26 mouse cellular contexts compared by ENCODE assay signal in genomic region chr2:35803095-35803494, GRCm38 (mm10).
"Had no signal": no experiment of that assay in that cellular context is flagged by ENCODE, and none has a peak within 500 bp of the region (broad histone marks: within the 10 kb centered on the region; RNA-seq: fewer than 3 reads in every experiment).

No protein-coding gene starts in this region.

- H3K4me2 ChIP-seq: heart, embryonic 12.5 days; hindbrain, embryonic 12.5 days; hindbrain, embryonic 14.5 days; intestine, embryonic 15.5 days; limb, embryonic 12.5 days; liver, embryonic 11.5 days; liver, embryonic 13.5 days; liver, embryonic 15.5 days had no signal

- H3K9me3 ChIP-seq: heart, embryonic 10.5 days; heart, embryonic 12.5 days; intestine, embryonic 15.5 days; limb, embryonic 12.5 days; liver, embryonic 13.5 days; liver, embryonic 15.5 days had no signal

- ATAC-seq: inflammation-experienced regulatory T-cells, adult 6 months; intestine, embryonic 15.5 days; intestine, postnatal 0 days had no signal

- DNase-seq: gastrocnemius, adult 2 months; gastrocnemius, postnatal 10 days; gastrocnemius, postnatal 25 days; heart, adult 18-20 months; heart, postnatal 10 days; heart, postnatal 4 days; kidney, adult 18-20 months; kidney, adult 8-10 months; kidney, postnatal 10 days; kidney, postnatal 25 days; kidney, postnatal 4 days; liver; liver, embryonic 13.5 days had no signal

- H3K27me3 ChIP-seq: heart, embryonic 12.5 days; hindbrain, embryonic 12.5 days; intestine, embryonic 15.5 days; limb, embryonic 12.5 days; liver, embryonic 13.5 days; liver, embryonic 15.5 days had no signal

- H3K36me3 ChIP-seq: heart, embryonic 10.5 days; heart, embryonic 12.5 days; hindbrain, embryonic 10.5 days; hindbrain, embryonic 12.5 days; intestine, embryonic 15.5 days; limb, embryonic 10.5 days; limb, embryonic 12.5 days; liver, embryonic 13.5 days; liver, embryonic 15.5 days had no signal

- H3K9ac ChIP-seq: heart, embryonic 12.5 days; hindbrain, embryonic 12.5 days; hindbrain, embryonic 14.5 days; intestine, embryonic 15.5 days; limb, embryonic 12.5 days; liver, embryonic 13.5 days; liver, embryonic 15.5 days had no signal

- H3K4me3 ChIP-seq: gastrocnemius, adult 2 months; heart, embryonic 10.5 days; heart, embryonic 12.5 days; hindbrain, embryonic 10.5 days; hindbrain, embryonic 12.5 days; intestine, embryonic 15.5 days; layer of hippocampus, adult 2 months; limb, embryonic 10.5 days; limb, embryonic 12.5 days; liver, embryonic 13.5 days; liver, embryonic 15.5 days had no signal

- H3K4me1 ChIP-seq: hindbrain, embryonic 10.5 days; hindbrain, embryonic 12.5 days; intestine, embryonic 15.5 days; liver, embryonic 13.5 days; liver, embryonic 15.5 days had no signal

- H3K27ac ChIP-seq: gastrocnemius, adult 2 months; heart, embryonic 10.5 days; hindbrain, embryonic 10.5 days; hindbrain, embryonic 12.5 days; hindbrain, embryonic 14.5 days; intestine, embryonic 15.5 days; layer of hippocampus, adult 2 months; limb, embryonic 10.5 days; limb, embryonic 12.5 days; liver, embryonic 13.5 days; liver, embryonic 15.5 days had no signal
